Mouse (Mus musculus) kidney, embryonic 15.5 days (tissue): ENCODE measurements around the gene Chil1. TPM values are rescaled to one million over a fixed set of nuclear protein-coding genes. Genes with fewer than 3 reads are reported as not detected.

Experiments
- ATAC-seq: fragments of 200-750 bp; cut with Nextera tagmentation; replicated peaks from 2 replicates; pipeline ENCODE4 v1.8.0; 2017; ENCODE audit warnings: moderate TSS enrichment; ENCODE audit not compliant: low FRiP score
- H3K27ac ChIP-seq: fragments of 300-500 bp; sonication (generic); 2 replicates; pipeline ENCODE4 v1.5.1; 2015; ENCODE audit warnings: mild to moderate bottlenecking, inconsistent platforms
- H3K27me3 ChIP-seq: fragments of 300-500 bp; sonication (generic); 2 replicates; pipeline ENCODE4 v1.6.1; 2015; ENCODE audit warnings: inconsistent platforms
- H3K36me3 ChIP-seq: fragments of 300-500 bp; sonication (generic); 2 replicates; pipeline ENCODE4 v1.6.1; 2015; ENCODE audit warnings: inconsistent platforms
- H3K4me1 ChIP-seq: fragments of 300-500 bp; sonication (generic); 2 replicates; pipeline ENCODE4 v1.6.1; 2015; ENCODE audit warnings: inconsistent platforms
- H3K4me2 ChIP-seq: fragments of 300-500 bp; sonication (generic); 2 replicates; pipeline ENCODE4 v1.6.1; 2015; ENCODE audit warnings: moderate library complexity, mild to moderate bottlenecking, inconsistent platforms
- H3K4me3 ChIP-seq: fragments of 300-500 bp; sonication (generic); replicated peaks from 2 replicates; pipeline ENCODE4 v1.5.1; 2015; ENCODE audit warnings: mild to moderate bottlenecking, inconsistent platforms
- H3K9ac ChIP-seq: fragments of 300-500 bp; sonication (generic); 2 replicates; pipeline ENCODE4 v1.6.1; 2015; ENCODE audit warnings: mild to moderate bottlenecking, inconsistent platforms
- H3K9me3 ChIP-seq: fragments of 300-500 bp; sonication (generic); replicated peaks from 2 replicates; pipeline ENCODE4 v1.6.1; 2016; ENCODE audit warnings: inconsistent platforms
- WGBS: fragments of 180-500 bp; shearing (Covaris S2); methylation state at CpG from one replicate; pipeline ENCODE4 v1.1.7; 2015; ENCODE audit warnings: mixed read lengths; 5-methylcytosine and 5-hydroxymethylcytosine counted together
- polyA plus RNA-seq: library from polyadenylated mRNA; unstranded; fragments of >200 nt; fragmentation: Nextera tagmentation; extraction: Ambion mirVana; gene quantifications from 2 replicates; pipeline ENCODE4 v1.2.1, GENCODE M21; 2015

The Chil1 gene
- polyA plus RNA-seq, 1 experiment from 2014 or later = 1.7 TPM

DNA sequence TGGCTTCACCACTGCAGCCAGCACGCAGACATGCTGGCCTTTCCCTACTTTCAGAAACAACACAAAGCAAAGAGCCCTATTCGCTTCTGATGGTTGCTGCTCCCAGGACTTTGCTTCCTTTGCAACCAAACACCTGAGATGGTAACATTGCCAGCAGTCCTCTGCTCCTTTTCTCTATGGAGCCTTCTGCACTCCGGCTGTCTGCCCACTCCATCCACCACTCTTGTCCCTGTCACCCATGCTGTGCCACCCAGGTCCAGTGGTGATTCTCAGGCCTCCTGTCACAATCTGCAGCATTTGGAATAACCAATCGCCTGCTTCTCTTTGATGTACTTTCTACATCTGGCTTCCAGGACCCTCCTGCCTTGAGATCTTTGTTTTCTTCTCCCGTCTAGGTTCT, 43.4 kb downstream of the Chil1 start:
- H3K27ac ChIP-seq = no peak overlapping the region
- H3K9me3 ChIP-seq = no peaks in the 10 kb centered on the region
- H3K4me3 ChIP-seq = no peak overlapping the region
- H3K4me1 ChIP-seq = peaks cover 11% of the 10 kb centered on the region
- no peak overlapping the region for H3K4me2 ChIP-seq
- no peak for ATAC-seq
- H3K27me3 ChIP-seq = no peaks in the 10 kb centered on the region
- 89% methylated on average over 5 of the region's 5 CpGs for WGBS
- no peaks in the 10 kb centered on the region for H3K36me3 ChIP-seq
- H3K9ac ChIP-seq = no peak overlapping the region

GRCm38 (mm10) chr1:134226739-134227138, 44.8 kb downstream of the Chil1 start:
- H3K27me3 ChIP-seq = no peaks in the 10 kb centered on the region
- no peaks in the 10 kb centered on the region for H3K36me3 ChIP-seq
- ATAC-seq = no peak
- H3K4me2 ChIP-seq = no peak overlapping the region
- H3K4me1 ChIP-seq = peaks cover 11% of the 10 kb centered on the region
- H3K9ac ChIP-seq = no peak overlapping the region
- WGBS = 75% methylated on average over 8 of the region's 8 CpGs
- no peaks in the 10 kb centered on the region for H3K9me3 ChIP-seq
- no peak overlapping the region for H3K27ac ChIP-seq
- H3K4me3 ChIP-seq = no peak overlapping the region

DNA sequence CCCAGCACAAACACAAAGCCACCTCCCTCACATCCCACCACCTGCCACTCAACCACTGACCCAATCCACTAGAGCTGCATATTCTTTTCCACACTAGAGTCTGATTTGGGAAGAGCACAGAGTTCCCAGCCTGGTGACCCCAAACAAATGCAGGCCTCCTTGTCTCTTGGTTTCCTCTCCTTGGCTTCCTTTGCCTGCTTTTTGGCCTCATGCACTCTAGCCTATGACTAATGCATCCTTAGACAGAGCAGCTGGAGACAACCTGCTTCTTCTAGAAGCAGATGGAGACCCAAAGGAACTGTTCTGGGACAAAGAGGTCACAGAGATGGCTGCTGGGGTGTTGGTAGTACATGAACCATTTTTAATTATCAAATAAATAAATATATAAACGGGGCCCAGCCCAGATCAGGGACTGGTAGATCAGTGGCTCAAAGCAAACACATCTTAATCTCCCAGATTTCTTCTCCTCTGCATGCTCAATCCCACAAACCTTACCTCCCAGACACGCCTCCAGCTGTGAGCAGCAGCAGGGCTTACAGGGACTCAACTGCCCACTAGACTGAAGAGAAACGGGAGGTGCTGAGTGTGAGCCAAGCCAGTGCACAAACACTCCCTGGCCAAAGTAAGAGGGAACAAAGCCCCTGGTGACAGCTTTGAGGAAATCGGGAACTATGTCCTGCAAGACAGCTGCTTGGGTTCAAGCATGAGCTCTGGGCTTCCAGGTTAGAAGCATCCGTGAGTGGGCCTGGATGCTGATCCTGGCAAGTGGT, 48.0 kb downstream of the Chil1 start:
- peaks cover 22% of the 10 kb centered on the region for H3K27me3 ChIP-seq
- H3K4me3 ChIP-seq = no peak overlapping the region
- no peak for ATAC-seq
- no peak overlapping the region for H3K4me2 ChIP-seq
- H3K36me3 ChIP-seq = no peaks in the 10 kb centered on the region
- no peak overlapping the region for H3K27ac ChIP-seq
- no peak overlapping the region for H3K9ac ChIP-seq
- H3K9me3 ChIP-seq = no peaks in the 10 kb centered on the region
- WGBS = 73% methylated on average over 5 of the region's 5 CpGs
- H3K4me1 ChIP-seq = peaks cover 28% of the 10 kb centered on the region

DNA sequence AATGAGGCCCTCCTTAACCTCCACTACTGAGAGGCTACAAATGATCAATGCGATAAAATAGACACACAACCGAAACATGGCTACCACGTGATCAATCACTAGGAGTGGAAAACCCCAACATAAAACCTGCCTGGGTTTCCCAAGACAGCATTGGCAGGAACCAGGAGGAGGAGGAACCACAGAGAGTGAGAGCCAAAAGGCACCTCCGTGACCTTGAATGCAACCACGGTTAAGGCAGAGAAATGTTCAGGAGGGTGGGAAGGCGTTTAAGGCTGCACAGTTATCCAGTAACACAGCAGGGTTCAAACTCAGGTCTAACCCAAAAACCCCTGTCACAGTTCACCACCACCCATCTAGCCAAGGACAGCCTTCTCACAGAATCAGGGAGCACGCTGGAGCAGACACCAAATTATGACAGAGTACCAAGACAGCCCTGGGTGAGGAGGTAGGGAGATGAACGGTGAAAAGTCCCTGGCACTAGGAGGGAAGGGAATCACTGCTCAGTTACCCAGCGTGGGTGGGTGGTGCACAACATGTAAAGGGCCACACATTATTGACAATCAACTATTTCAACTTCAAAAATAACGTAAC, 48.8 kb downstream of the Chil1 start:
- Histone ChIP-seq H3K9me3 (no peaks in the 10 kb centered on the region), H3K9ac (no peak overlapping the region), H3K27ac (no peak overlapping the region), H3K36me3 (no peaks in the 10 kb centered on the region), H3K4me3 (no peak overlapping the region), H3K27me3 (peaks cover 30% of the 10 kb centered on the region), H3K4me1 (peaks cover 36% of the 10 kb centered on the region), H3K4me2 (no peak overlapping the region)
- no peak for ATAC-seq
- 80% methylated on average over 10 of the region's 10 CpGs for WGBS

- Histone ChIP-seq H3K9me3 (no peaks in the 10 kb centered on the region), H3K36me3 (no peaks in the 10 kb centered on the region), H3K4me1 (peaks cover 41% of the 10 kb centered on the region), H3K27me3 (peaks cover 35% of the 10 kb centered on the region), H3K4me2 (no peak overlapping the region), H3K4me3 (no peak overlapping the region), H3K9ac (no peak overlapping the region), H3K27ac (no peak overlapping the region)
- 83% methylated on average over 3 of the region's 3 CpGs for WGBS
- ATAC-seq = no peak
Measured at GRCm38 (mm10) chr1:134231270-134231669, 49.3 kb downstream of the Chil1 start.

DNA sequence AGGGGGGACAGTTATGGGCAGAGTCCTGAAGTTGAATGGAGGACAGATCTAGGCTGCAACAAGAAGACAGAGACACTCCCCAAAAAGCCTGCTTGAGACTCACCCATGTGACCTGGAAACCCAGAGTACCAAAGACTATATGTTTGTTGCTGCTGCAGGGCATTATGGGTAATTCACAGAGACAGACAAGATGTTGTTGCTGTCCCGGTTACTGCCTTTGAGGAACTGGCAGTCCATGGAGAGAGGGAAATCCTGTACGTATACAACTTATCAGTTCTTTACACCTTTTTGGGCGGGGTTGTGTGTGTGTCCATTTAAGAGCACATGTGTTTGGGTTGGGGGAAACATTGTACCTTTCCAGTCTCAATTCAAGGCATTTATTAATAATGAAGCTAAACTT, 49.7 kb downstream of the Chil1 start:
- Histone ChIP-seq H3K27me3 (peaks cover 39% of the 10 kb centered on the region), H3K36me3 (no peaks in the 10 kb centered on the region), H3K9me3 (no peaks in the 10 kb centered on the region), H3K27ac (no peak overlapping the region), H3K9ac (no peak overlapping the region), H3K4me3 (no peak overlapping the region), H3K4me1 (peaks cover 44% of the 10 kb centered on the region), H3K4me2 (no peak overlapping the region)
- ATAC-seq = no peak
- WGBS = 83% methylated on average over 3 of the region's 3 CpGs

DNA sequence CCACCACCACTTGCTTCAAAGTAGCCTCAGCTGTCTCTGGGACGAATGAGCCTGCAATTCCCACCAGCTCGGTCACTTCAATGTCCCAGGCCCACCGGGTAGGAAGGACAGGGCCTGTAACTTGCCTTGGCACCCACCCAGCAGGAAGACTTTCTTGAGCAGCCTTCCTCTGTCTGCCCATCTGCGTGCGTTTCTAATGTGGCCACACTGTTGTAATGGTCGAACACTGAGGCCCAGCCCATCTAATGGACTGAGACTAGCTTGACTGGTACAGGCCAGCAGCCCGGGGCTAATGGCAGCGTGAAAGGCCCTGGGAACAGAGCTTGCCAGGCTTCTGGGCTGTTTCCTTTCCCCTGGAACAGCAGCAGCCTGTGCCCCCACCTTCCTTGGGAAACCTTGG, 50.4 kb downstream of the Chil1 start:
- ATAC-seq = no peak
- H3K27me3 ChIP-seq = peaks cover 44% of the 10 kb centered on the region
- peak overlapping the region; percentile 94 for H3K4me2 ChIP-seq
- no peaks in the 10 kb centered on the region for H3K9me3 ChIP-seq
- peak overlapping the region; percentile 87 for H3K27ac ChIP-seq
- WGBS = 51% methylated on average over 8 of the region's 8 CpGs
- no peaks in the 10 kb centered on the region for H3K36me3 ChIP-seq
- 0 out of 2 replicates have a peak overlapping the region, but pooled peaks have one; percentile 1 for H3K4me3 ChIP-seq
- H3K4me1 ChIP-seq = peaks cover 44% of the 10 kb centered on the region
- no peak overlapping the region for H3K9ac ChIP-seq

GRCm38 (mm10) chr1:134232778-134233531, 51.0 kb downstream of the Chil1 start:
- H3K27me3 ChIP-seq = peaks cover 44% of the 10 kb centered on the region
- H3K9ac ChIP-seq = no peak overlapping the region
- no peaks in the 10 kb centered on the region for H3K36me3 ChIP-seq
- peak overlapping the region; percentile 94 for H3K4me2 ChIP-seq
- 0 out of 2 replicates have a peak overlapping the region, but pooled peaks have one; percentile 1 for H3K4me3 ChIP-seq
- 24% methylated on average over 12 of the region's 12 CpGs for WGBS
- H3K9me3 ChIP-seq = no peaks in the 10 kb centered on the region
- ATAC-seq = peak; percentile 72
- H3K27ac ChIP-seq = peak overlapping the region; percentile 87
- peaks cover 44% of the 10 kb centered on the region for H3K4me1 ChIP-seq

GRCm38 (mm10) chr1:134233681-134234454, 51.9 kb downstream of the Chil1 start:
- WGBS = 58% methylated on average over 19 of the region's 19 CpGs
- Histone ChIP-seq H3K36me3 (no peaks in the 10 kb centered on the region), H3K9ac (peak overlapping the region; percentile 38; the same call in 1 of the 2 replicates), H3K4me3 (peak overlapping the region; percentile 49), H3K27ac (peak overlapping the region; percentile 87; the same call in 1 of the 2 replicates), H3K4me2 (peak overlapping the region; percentile 94), H3K9me3 (no peaks in the 10 kb centered on the region), H3K27me3 (peaks cover 46% of the 10 kb centered on the region), H3K4me1 (peaks cover 44% of the 10 kb centered on the region)
- no peak for ATAC-seq

GRCm38 (mm10) chr1:134234455-134235390, 52.7 kb downstream of the Chil1 start:
- Histone ChIP-seq H3K36me3 (no peaks in the 10 kb centered on the region), H3K27ac (no peak overlapping the region), H3K9ac (peak overlapping the region; percentile 38), H3K4me2 (peak overlapping the region; percentile 94), H3K9me3 (no peaks in the 10 kb centered on the region), H3K4me1 (peaks cover 44% of the 10 kb centered on the region), H3K4me3 (peak overlapping the region; percentile 49), H3K27me3 (peaks cover 48% of the 10 kb centered on the region)
- 1% methylated on average over 41 of the region's 41 CpGs for WGBS
- peak; percentile 38; the same call in 1 of the 2 replicates for ATAC-seq
